Mouse (Mus musculus) adrenal gland, postnatal 14 days (tissue): ENCODE measurements around the gene Galk1. TPM values are rescaled to one million over a fixed set of nuclear protein-coding genes. Genes with fewer than 3 reads are reported as not detected.

Experiments
- DNase-seq: peaks from one replicate; pipeline ENCODE4 v3.0.0; 2021; ENCODE audit warnings: mixed read lengths
- total RNA-seq: library from RNA; stranded (reverse); gene quantifications from 2 replicates; pipeline ENCODE4 v1.2.3, GENCODE M21; 2021

Gene Galk1
- total RNA-seq, 1 experiment from 2014 or later: 51.9 TPM

- no peak for DNase-seq
These were observed 824 bp downstream of the Galk1 start for GRCm38 (mm10) chr11:116011529-116012261.

- DNase-seq: no peak
These were observed 1.6 kb downstream of the Galk1 start for GRCm38 (mm10) chr11:116010948-116011347.

GRCm38 (mm10) chr11:116010146-116010545, 2.4 kb downstream of the Galk1 start:
- no peak for DNase-seq

GRCm38 (mm10) chr11:116009661-116010060, 2.9 kb downstream of the Galk1 start:
- DNase-seq: no peak

GRCm38 (mm10) chr11:116008832-116009375, 3.6 kb downstream of the Galk1 start:
- DNase-seq: no peak

- no peak for DNase-seq
These were observed 4.1 kb downstream of the Galk1 start for GRCm38 (mm10) chr11:116008411-116008810.

- no peak for DNase-seq
These were observed 5.2 kb downstream of the Galk1 start for GRCm38 (mm10) chr11:116007095-116007850.

GRCm38 (mm10) chr11:116005701-116006419, 6.7 kb downstream of the Galk1 start:
- no peak for DNase-seq

- peak; percentile 91 for DNase-seq
These were observed 7.4 kb downstream of the Galk1 start for GRCm38 (mm10) chr11:116004840-116005700.

- DNase-seq: no peak
These were observed 8.2 kb downstream of the Galk1 start for GRCm38 (mm10) chr11:116004186-116004823.

- DNase-seq: no peak
These were observed 9.6 kb downstream of the Galk1 start for GRCm38 (mm10) chr11:116002894-116003293.

- DNase-seq: no peak
These were observed 10.8 kb downstream of the Galk1 start for GRCm38 (mm10) chr11:116001725-116002124.

GRCm38 (mm10) chr11:116000607-116001006, 11.9 kb downstream of the Galk1 start:
- no peak for DNase-seq

- peak; percentile 81 for DNase-seq
These were observed 12.9 kb downstream of the Galk1 start for GRCm38 (mm10) chr11:115999538-116000143.

GRCm38 (mm10) chr11:115999027-115999426, 13.5 kb downstream of the Galk1 start:
- no peak for DNase-seq

- DNase-seq: no peak
These were observed 14.9 kb downstream of the Galk1 start for GRCm38 (mm10) chr11:115997662-115998061.

- no peak for DNase-seq
These were observed 15.5 kb downstream of the Galk1 start for GRCm38 (mm10) chr11:115997047-115997446.

- no peak for DNase-seq
These were observed 17.3 kb downstream of the Galk1 start for GRCm38 (mm10) chr11:115995256-115995655.

GRCm38 (mm10) chr11:115992098-115992497, 20.4 kb downstream of the Galk1 start:
- no peak for DNase-seq

- no peak for DNase-seq
These were observed 22.8 kb downstream of the Galk1 start for GRCm38 (mm10) chr11:115989686-115990085.

- DNase-seq: no peak
These were observed 29.2 kb downstream of the Galk1 start for GRCm38 (mm10) chr11:115983291-115983690.
